ENCODE assay signal across 20 mouse cellular contexts in genomic region chr14:56296786-56297185, GRCm38 (mm10). TPM values are rescaled to one million over a fixed set of nuclear protein-coding genes. Genes with fewer than 3 reads are reported as not detected.
DNase-seq lines count a peak whose midpoint lies in the region; ATAC-seq and TF ChIP-seq lines count a peak whose summit lies in the region.
"Had no signal": no experiment of that assay in that cellular context is flagged by ENCODE, and none has a peak within 500 bp of the region (broad histone marks: within the 10 kb centered on the region; RNA-seq: fewer than 3 reads in every experiment).

No protein-coding gene starts in this region.

- 28% methylated on average over 5 of the region's 5 CpGs for WGBS in spleen, adult 2 months
- 64% methylated on average over 5 of the region's 5 CpGs for WGBS in intestine, embryonic 16.5 days

- H3K4me1 ChIP-seq in spleen, adult 2 months (ENCODE audit: control insufficient read depth, insufficient read depth, insufficient read length): peaks cover 3% of the 10 kb centered on the region; the same call in 1 of the 2 replicates
- H3K4me1 ChIP-seq in intestine, embryonic 16.5 days (ENCODE audit: control insufficient read depth, insufficient read depth, low read length): no peaks in the 10 kb centered on the region
- H3K4me1 ChIP-seq: limb, embryonic 12.5 days; liver, embryonic 13.5 days; lung, embryonic 15.5 days had no signal

- H3K27me3 ChIP-seq in spleen, adult 2 months (ENCODE audit: control insufficient read depth, insufficient read depth, low read length): no peaks in the 10 kb centered on the region
- H3K27me3 ChIP-seq in splenic B cell, adult 2 months (ENCODE audit: control insufficient read depth, insufficient read depth, low read length, poor library complexity, severe bottlenecking): no peaks in the 10 kb centered on the region
- H3K27me3 ChIP-seq in intestine, embryonic 16.5 days (replicated peaks; ENCODE audit: control insufficient read depth, insufficient read depth, low read length): no peaks in the 10 kb centered on the region
- H3K27me3 ChIP-seq: liver, embryonic 13.5 days; lung, embryonic 15.5 days had no signal

- no peak overlapping the region for H3K4me2 ChIP-seq in intestine, embryonic 16.5 days (ENCODE audit: low read depth, low read length)
- H3K4me2 ChIP-seq: limb, embryonic 12.5 days; liver, embryonic 13.5 days; lung, embryonic 15.5 days had no signal

- no peak overlapping the region for H3K4me3 ChIP-seq in spleen, adult 2 months (ENCODE audit: extremely low read depth, insufficient read depth, insufficient read length)
- H3K4me3 ChIP-seq in intestine, embryonic 16.5 days (ENCODE audit: low read length): no peak overlapping the region
- H3K4me3 ChIP-seq: left cerebral cortex, adult 2 months; limb, embryonic 12.5 days; liver, embryonic 13.5 days; lung, embryonic 15.5 days had no signal

- peak overlapping the region; percentile 81 for H3K27ac ChIP-seq in spleen, adult 2 months (ENCODE audit: insufficient read depth, low read length)
- no peak overlapping the region for H3K27ac ChIP-seq in intestine, embryonic 16.5 days (ENCODE audit: low read length)
- H3K27ac ChIP-seq: left cerebral cortex, adult 2 months; limb, embryonic 12.5 days; liver, embryonic 13.5 days; lung, embryonic 15.5 days; stomach, postnatal 0 days had no signal

- H3K9ac ChIP-seq in intestine, embryonic 16.5 days (ENCODE audit: low read depth, low read length): no peak overlapping the region
- H3K9ac ChIP-seq: forebrain, postnatal 0 days; limb, embryonic 12.5 days; liver, embryonic 13.5 days; lung, embryonic 15.5 days had no signal

- TF ChIP-seq POLR2A in spleen, adult 2 months (IDR thresholded peaks at IDR 0.05; ENCODE audit: low read depth, low read length): no peak

- no peaks in the 10 kb centered on the region for H3K9me3 ChIP-seq in intestine, embryonic 16.5 days (ENCODE audit: control insufficient read depth, low read length)
- H3K9me3 ChIP-seq: limb, embryonic 12.5 days; liver, embryonic 13.5 days; lung, embryonic 15.5 days had no signal

- peak; percentile 46 to 51 for DNase-seq in spleen, adult 2 months (ENCODE audit: low read depth in 1 of 2, low spot score in 2 of 2)
- no peak for DNase-seq in spleen, adult 12 weeks (ENCODE audit: low spot score)
- DNase-seq in induced T-regulatory cell, adult 2 months (ENCODE audit: low read depth): peak; percentile 96
- peak; percentile 2 for DNase-seq in splenic B cell, adult 2 months (ENCODE audit: low read depth, low spot score)
- DNase-seq in thymus, postnatal 4 days: peak; percentile 72
- no peak for DNase-seq in layer of hippocampus, postnatal 25 days (ENCODE audit: extremely low spot score in 1 of 2, low spot score in 1 of 2)
- no peak for DNase-seq in layer of hippocampus, adult 18-20 months (ENCODE audit: low spot score in 2 of 2)
- DNase-seq: adrenal gland, adult 8-10 months; cerebellum, adult 18-20 months; forebrain, postnatal 0 days; liver, embryonic 13.5 days had no signal

- ATAC-seq in intestine, embryonic 16.5 days: no peak
- ATAC-seq: forebrain, postnatal 0 days had no signal

- no peaks in the 10 kb centered on the region for H3K36me3 ChIP-seq in spleen, adult 2 months (ENCODE audit: control insufficient read depth, insufficient read depth, low read length)
- no peaks in the 10 kb centered on the region for H3K36me3 ChIP-seq in splenic B cell, adult 2 months (ENCODE audit: control insufficient read depth, insufficient read depth, low read length, poor library complexity, severe bottlenecking)
- H3K36me3 ChIP-seq in intestine, embryonic 16.5 days (ENCODE audit: control insufficient read depth, insufficient read depth, low read length): no peaks in the 10 kb centered on the region
- H3K36me3 ChIP-seq: limb, embryonic 12.5 days; liver, embryonic 13.5 days; lung, embryonic 15.5 days had no signal

- TF ChIP-seq CTCF in spleen, adult 2 months (IDR thresholded peaks at IDR 0.05; ENCODE audit: extremely low read depth, insufficient read depth, insufficient read length, insufficient replicate concordance): no peak

RNA-seq across cellular contexts. Expression of gene Gzmb, which starts 34.7 kb away (rescaled TPM):
- 2.6 and 2.7 TPM in 2 replicates for polyA plus RNA-seq in spleen, adult 2 months (2012; rRNA removed)
- total RNA-seq in layer of hippocampus, postnatal 25 days (2021): not detected
- 0.86 and 1.3 TPM in 2 replicates for polyA plus RNA-seq in intestine, embryonic 16.5 days (2015; fragmentation: Nextera tagmentation; extraction: Ambion mirVana)
- total RNA-seq in layer of hippocampus, adult 18-20 months (2021): not detected
- total RNA-seq: forebrain, postnatal 0 days; gastrocnemius, adult 18-20 months; left cerebral cortex, adult 2 months had no signal
- polyA plus RNA-seq: embryonic facial prominence, embryonic 11.5 days; forebrain, postnatal 0 days; heart, embryonic 14.5 days; neural tube, embryonic 14.5 days had no signal

Comparison
In these comparisons a context has a peak if more than half of its experiments do, and no peak if none do; other contexts are left out.
1. DNase-seq: peak in spleen, adult 2 months (2 of 2), induced T-regulatory cell, adult 2 months (single experiment), splenic B cell, adult 2 months (single experiment) and thymus, postnatal 4 days (single experiment); none in spleen, adult 12 weeks (single experiment), layer of hippocampus, postnatal 25 days (0 of 2) and layer of hippocampus, adult 18-20 months (0 of 2).